Mouse (Mus musculus): ENCODE results near the gene Upf3b. TPM values are rescaled to one million over a fixed set of nuclear protein-coding genes. Genes with fewer than 3 reads are reported as not detected.
"Not testable (repeated sequence)": the region's sequence is repeated elsewhere in the genome, so short reads cannot be mapped to it uniquely, and the experiment has no call there.

Gene Upf3b
- total RNA-seq (2022) = 10 to 100 TPM; 17.3 to 23.3 (median 21.3) TPM

DNA sequence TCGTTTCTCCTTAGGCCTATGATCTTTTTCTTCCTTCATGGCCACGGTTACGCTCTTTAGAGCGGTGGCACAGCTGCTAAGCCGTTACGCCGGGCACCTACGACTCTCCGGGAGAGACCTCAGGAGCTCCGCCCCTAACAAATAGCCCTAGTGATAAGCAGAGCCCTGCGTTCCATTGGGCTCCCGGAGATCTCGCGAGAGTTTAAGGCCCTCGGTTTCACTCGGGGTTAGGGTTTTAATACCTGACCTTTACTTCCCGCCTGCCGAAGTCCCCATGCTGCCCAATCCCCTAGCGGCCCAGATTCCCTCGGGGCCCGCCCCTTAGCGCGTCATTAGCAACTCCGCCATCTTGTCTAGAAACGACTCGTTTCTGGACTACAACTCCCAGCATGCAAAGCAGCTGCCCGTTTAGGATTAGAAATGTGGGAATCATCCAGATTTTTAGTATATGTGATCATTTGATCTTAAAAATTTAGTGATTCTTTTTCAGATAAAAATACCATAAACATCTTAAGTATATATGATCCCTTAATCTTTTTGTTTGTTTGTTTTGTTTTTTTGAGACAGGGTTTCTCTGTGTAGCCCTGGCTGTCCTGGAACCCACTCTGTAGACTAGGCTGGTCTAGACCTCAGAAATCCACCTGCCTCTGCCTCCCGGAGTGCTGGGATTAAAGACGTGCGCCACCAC is at the start of gene Upf3b:
Upf3b (minus strand) TSS at position 130 of the 688 bp plus-strand sequence.
- peak; percentile 89 to 95 for DNase-seq (ENCODE audit: low spot score in 2 of 2)

- no peak for DNase-seq (ENCODE audit: low spot score in 2 of 2)
Measured at GRCm38 (mm10) chrX:37157839-37158238, 47.7 kb upstream of the Upf3b start.

DNA sequence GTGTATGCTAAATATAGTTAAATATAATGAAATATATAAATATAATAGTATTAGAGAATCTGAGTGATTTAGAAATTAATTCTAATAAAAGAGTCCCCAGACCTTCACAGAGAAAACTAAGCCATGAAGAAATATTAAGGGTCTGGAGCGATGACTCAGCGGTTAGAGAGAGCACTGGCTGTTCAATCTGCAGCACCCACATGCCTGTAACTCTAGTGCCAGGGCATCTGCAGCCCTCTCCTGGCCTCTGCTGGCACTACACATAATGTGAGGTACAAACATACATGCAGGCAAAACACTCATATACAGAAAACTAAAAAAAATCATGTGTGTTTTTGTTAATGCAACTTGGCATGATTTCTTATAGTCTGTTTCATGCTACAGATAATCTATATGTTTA is 34.8 kb upstream of the Upf3b start:
- no peak for DNase-seq (ENCODE audit: low spot score in 2 of 2)

GRCm38 (mm10) chrX:37144498-37144897 is 34.4 kb upstream of the Upf3b start:
- not testable (repeated sequence) for DNase-seq (ENCODE audit: low spot score in 2 of 2)

DNA sequence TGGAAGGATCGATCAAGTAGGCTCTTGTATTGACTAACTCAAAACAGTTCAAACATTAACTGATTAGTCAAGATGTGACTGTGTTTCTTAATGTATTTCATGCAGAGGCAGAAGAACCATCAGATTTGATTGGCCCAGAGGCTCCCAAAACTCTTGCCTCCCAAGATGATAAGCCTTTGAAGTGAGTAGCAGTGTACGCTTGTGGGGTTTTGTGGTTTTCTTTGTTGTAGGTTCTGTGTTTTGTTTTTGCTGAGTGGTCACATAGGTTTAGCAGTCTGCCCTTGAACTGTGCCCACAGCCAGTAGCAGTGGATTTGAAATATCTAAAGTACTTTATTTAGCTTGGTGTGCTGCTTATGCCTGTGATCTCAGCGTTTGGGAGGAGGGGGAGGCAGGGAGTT is 31.6 kb upstream of the Upf3b start:
- DNase-seq (ENCODE audit: low spot score in 2 of 2) = no peak

- peak; percentile 34 to 75 for DNase-seq (ENCODE audit: low spot score in 2 of 2)
Measured at GRCm38 (mm10) chrX:37126671-37127358, 16.7 kb upstream of the Upf3b start, which contains the start of gene Nkap. Nkap (plus strand) TSS chrX:37126795.

DNA sequence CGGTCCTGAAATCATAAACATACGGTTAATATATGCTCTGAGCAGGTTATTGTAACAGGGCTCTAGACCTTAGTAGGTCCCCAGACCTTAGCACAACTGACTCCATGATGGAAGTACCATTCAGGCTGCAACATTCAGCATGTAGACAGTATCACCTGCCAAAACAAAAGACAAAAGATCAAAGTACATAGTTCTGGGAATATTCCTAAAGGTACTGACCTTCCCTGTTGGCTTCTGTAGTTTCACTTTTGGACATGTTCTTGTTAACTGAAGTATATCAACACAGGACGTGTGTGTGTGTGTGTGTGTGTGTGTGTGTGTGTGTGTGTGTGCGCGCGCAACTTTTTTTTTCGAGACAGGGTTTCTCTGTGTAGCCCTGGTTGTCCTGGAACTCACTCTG is 15.4 kb upstream of the Upf3b start:
- no peak for DNase-seq (ENCODE audit: low spot score in 2 of 2)

DNA sequence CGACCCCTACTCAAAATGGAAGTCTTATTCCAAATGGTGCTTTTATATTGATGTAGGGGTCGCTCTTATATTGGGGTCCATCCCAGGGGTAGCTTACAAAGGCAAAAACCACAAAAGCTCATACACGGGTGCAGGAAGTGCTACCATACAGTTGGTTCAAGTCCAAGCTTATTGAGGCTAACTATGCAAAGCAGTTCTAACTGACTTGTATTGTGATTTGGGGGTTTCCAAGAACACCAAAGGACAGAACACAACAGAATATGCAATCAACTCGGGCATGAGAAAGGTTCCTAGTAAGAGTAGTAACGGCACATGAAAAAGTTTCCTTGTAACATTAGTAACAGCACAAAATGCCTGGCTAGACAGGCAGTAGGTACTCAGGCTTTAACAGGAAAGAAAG is 10.1 kb upstream of the Upf3b start:
- DNase-seq (ENCODE audit: low spot score in 2 of 2) = no peak

GRCm38 (mm10) chrX:37119585-37119984 is 9.5 kb upstream of the Upf3b start:
- DNase-seq (ENCODE audit: low spot score in 2 of 2) = no peak

- no peak for DNase-seq (ENCODE audit: low spot score in 2 of 2)
Measured at GRCm38 (mm10) chrX:37117085-37117484, 7.0 kb upstream of the Upf3b start.

DNA sequence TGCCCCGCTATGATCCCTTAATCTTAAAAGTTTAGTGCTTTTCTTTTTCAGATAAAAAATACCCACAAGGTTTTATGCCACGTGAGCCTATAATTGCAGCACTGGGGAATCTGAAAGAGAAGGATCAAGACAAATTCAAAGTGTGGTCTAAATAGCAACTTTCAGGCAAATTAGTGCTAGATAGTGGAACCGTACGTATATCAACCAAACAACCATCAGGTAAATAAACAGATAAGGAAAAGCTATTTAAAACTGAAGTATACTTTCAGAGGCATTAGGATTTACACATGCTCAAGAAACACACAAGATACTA is 715 bp upstream of the Upf3b start:
- DNase-seq (ENCODE audit: low spot score in 2 of 2) = no peak

GRCm38 (mm10) chrX:37109526-37110192 is 463 bp downstream of the Upf3b start:
- no peak for DNase-seq (ENCODE audit: low spot score in 2 of 2)

DNA sequence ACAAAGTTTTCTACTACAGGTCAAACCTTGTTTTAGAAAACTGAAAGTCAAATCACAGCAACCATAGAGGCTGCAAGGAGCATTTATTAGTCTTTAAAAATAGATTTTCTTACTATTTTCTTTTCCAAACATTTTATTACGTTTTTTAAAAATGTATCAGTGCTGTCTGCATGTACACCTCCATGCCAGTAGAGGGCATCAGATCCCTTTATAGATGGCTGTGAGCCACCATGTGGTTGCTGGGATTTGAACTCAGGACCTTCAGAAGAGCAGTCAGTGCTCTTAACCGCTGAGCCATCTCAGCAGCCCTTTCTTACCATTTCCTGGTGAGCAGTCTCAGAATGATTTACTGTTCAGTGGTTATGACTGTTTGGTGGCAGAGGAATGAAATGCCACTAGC is 6.3 kb downstream of the Upf3b start:
- DNase-seq (ENCODE audit: low spot score in 2 of 2) = no peak

GRCm38 (mm10) chrX:37098681-37099080 is 11.4 kb downstream of the Upf3b start:
- no peak for DNase-seq (ENCODE audit: low spot score in 2 of 2)

- DNase-seq (ENCODE audit: low spot score in 2 of 2) = no peak
Measured at GRCm38 (mm10) chrX:37095106-37095768, 14.9 kb downstream of the Upf3b start.

GRCm38 (mm10) chrX:37091457-37091856 is 18.7 kb downstream of the Upf3b start:
- no peak for DNase-seq (ENCODE audit: low spot score in 2 of 2)

GRCm38 (mm10) chrX:37088778-37089177 is 21.3 kb downstream of the Upf3b start:
- no peak for DNase-seq (ENCODE audit: low spot score in 2 of 2)

- DNase-seq (ENCODE audit: low spot score in 2 of 2) = no peak
Measured at GRCm38 (mm10) chrX:37085665-37086064, 24.5 kb downstream of the Upf3b start.

- DNase-seq (ENCODE audit: low spot score in 2 of 2) = peak; percentile 79 to 84
Measured at GRCm38 (mm10) chrX:37084927-37085660, 25.0 kb downstream of the Upf3b start, which contains the start of gene Rpl39. Rpl39 (minus strand) TSS chrX:37085402.

DNA sequence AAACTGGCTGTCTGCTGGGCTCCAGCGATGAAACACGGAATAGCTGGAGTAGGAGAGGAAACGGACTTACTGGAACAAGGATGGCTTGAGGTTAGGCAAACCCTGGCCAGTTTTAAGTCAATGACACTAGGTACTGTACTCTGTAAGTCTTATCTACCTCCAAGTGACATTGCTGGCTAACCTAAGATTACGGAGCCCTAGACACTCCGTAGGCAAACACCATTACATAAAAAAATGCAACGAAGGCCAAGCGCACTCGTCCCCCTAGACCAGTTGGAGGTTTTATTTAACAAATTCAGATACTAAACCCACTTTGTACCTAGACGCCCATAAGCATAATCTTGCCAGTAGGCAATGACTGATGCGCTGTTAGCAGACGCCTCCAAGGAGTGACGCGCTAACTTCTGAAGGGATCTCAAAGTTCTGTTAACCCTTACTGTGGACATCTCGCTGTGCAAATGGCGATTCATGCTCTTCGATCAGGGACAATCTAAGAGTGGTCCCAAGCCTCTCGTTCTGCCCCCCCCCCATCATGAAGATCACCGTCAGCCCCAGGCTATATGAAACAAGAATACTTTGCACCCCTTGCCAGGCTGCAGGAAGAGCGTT is 25.7 kb downstream of the Upf3b start:
- peak in 1 of 2 experiments; percentile 14 for DNase-seq (ENCODE audit: low spot score in 2 of 2)

DNA sequence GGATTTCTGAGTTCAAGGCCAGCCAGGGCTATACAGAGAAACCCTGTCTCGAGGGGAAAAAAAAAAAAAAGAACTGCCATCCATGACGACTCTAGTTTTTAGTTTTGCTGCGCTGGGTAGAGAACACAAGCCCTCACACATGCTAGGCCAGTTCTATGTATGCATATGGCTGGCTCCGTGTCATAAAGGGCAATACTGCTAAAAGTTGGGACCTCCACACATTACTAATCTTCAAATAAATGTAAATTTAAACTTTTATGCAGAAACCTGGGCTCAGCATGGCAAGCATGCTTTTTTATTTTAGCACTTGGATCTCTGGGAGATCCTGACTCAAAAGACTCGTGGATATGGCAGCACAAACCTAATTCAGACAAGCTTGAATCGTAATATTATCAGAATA is 28.9 kb downstream of the Upf3b start:
- no peak for DNase-seq (ENCODE audit: low spot score in 2 of 2)

Data from layer of hippocampus, adult 8-10 months (tissue).